Mouse (Mus musculus) ES-Bruce4 (cell line): ENCODE measurements around the gene U90926. TPM values are rescaled to one million over a fixed set of nuclear protein-coding genes. Genes with fewer than 3 reads are reported as not detected.

Experiments
- H3K27ac ChIP-seq: 2 replicates; pipeline ENCODE4 v1.5.1; 2012; ENCODE audit warnings: low read length, inconsistent platforms; ENCODE audit not compliant: insufficient read depth
- H3K27me3 ChIP-seq: 2 replicates; pipeline ENCODE4 v1.6.1; 2012; ENCODE audit warnings: mild to moderate bottlenecking, low read length, inconsistent platforms; ENCODE audit not compliant: control insufficient read depth, poor library complexity, insufficient read depth, severe bottlenecking
- H3K36me3 ChIP-seq: 2 replicates; pipeline ENCODE4 v1.6.1; 2012; ENCODE audit warnings: inconsistent platforms, mild to moderate bottlenecking, low read length, moderate library complexity; ENCODE audit not compliant: control insufficient read depth, poor library complexity, insufficient read depth, severe bottlenecking
- H3K4me1 ChIP-seq: one replicate; pipeline ENCODE4 v1.8.1; 2011; ENCODE audit warnings: low read length; ENCODE audit not compliant: control insufficient read depth, insufficient read depth
- H3K4me3 ChIP-seq: 2 replicates; pipeline ENCODE4 v1.5.1; 2011; ENCODE audit warnings: low read depth, mild to moderate bottlenecking, low read length
- H3K9ac ChIP-seq: 2 replicates; pipeline ENCODE4 v1.6.1; 2012; ENCODE audit warnings: low read depth, mild to moderate bottlenecking, inconsistent platforms; ENCODE audit not compliant: poor library complexity, severe bottlenecking
- H3K9me3 ChIP-seq: replicated peaks from 2 replicates; pipeline ENCODE4 v1.6.1; 2012; ENCODE audit warnings: mild to moderate bottlenecking, low read length, inconsistent platforms; ENCODE audit not compliant: control insufficient read depth, poor library complexity, insufficient read depth, severe bottlenecking
- CTCF ChIP-seq: IDR thresholded peaks from one replicate; pipeline ENCODE4 v1.8.1; 2011; ENCODE audit warnings: low read depth, low read length
- EP300 ChIP-seq: IDR thresholded peaks from 2 replicates; pipeline ENCODE4 v1.6.1; 2011; ENCODE audit warnings: low read depth, low read length; ENCODE audit not compliant: insufficient read depth
- POLR2A ChIP-seq: IDR thresholded peaks from one replicate; pipeline ENCODE4 v1.8.1; 2011; ENCODE audit warnings: low read length; ENCODE audit not compliant: insufficient read depth
- polyA plus RNA-seq: library from polyadenylated mRNA; stranded (reverse); fragments of >200 nt; gene quantifications from 2 replicates; pipeline ENCODE4 v1.2.4, GENCODE M21; 2011; ENCODE audit warnings: low read depth; ENCODE audit not compliant: missing spikeins, insufficient read depth, insufficient read length

U90926 gene
- polyA plus RNA-seq, 1 experiment: not detected

DNA sequence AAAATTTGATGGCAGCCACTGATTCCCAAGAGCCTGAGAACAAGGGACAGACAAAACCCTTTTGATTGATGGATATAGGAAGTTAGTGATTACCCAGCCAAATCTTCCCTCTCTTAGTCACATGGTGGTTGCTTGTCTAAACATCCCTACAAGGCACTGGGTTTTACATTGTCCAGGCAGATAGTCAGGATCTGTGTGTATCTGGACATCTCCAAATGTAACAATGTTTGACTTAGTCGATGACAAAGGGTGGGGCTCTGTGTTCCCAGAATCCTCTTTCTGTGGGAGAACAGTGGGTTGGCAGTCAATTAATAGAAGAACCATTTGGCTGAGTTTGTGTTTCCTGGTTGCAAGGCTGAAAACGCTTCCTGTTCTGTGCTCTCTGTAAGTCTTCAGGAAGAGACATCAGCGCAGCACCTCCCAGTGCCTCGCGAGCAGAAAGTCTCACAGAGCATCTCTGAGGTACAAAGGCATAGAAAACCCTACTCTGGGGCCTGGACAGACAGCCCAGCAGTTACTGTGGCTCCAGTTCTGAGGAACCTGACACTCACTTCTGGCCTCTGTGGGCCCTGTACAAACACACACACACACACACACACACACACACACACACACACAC, 19.8 kb upstream of the U90926 start:
- Histone ChIP-seq H3K4me1 (no peaks in the 10 kb centered on the region), H3K9me3 (no peaks in the 10 kb centered on the region), H3K4me3 (no peak overlapping the region), H3K9ac (no peak overlapping the region), H3K36me3 (no peaks in the 10 kb centered on the region), H3K27ac (no peak overlapping the region), H3K27me3 (no peaks in the 10 kb centered on the region)
- TF ChIP-seq CTCF: no peak
- no peak for TF ChIP-seq POLR2A
- no peak for TF ChIP-seq EP300

DNA sequence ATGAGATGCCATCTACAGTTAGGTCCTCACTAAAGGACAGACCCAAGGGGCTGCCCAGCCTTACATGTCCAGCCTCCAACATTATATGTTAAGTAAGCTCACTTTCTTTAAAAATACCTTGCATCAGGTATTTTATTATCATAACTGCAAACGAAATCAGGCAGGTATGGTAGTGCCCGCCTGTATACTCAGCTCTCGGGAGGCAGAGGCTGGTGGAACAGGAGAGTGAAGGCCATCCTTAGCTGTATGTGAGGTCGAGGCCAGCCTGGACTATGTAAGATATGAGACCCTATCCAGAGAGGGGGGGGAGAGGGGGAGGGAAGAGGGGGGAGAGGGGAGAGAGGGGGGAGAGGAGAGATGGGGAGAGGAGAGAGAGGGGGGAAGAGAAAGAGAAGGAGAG, 18.2 kb upstream of the U90926 start:
- H3K4me1 ChIP-seq: no peaks in the 10 kb centered on the region
- no peaks in the 10 kb centered on the region for H3K36me3 ChIP-seq
- H3K4me3 ChIP-seq: no peak overlapping the region
- no peak overlapping the region for H3K9ac ChIP-seq
- TF ChIP-seq POLR2A: no peak
- no peak for TF ChIP-seq CTCF
- no peak for TF ChIP-seq EP300
- no peaks in the 10 kb centered on the region for H3K9me3 ChIP-seq
- no peaks in the 10 kb centered on the region for H3K27me3 ChIP-seq
- H3K27ac ChIP-seq: no peak overlapping the region

DNA sequence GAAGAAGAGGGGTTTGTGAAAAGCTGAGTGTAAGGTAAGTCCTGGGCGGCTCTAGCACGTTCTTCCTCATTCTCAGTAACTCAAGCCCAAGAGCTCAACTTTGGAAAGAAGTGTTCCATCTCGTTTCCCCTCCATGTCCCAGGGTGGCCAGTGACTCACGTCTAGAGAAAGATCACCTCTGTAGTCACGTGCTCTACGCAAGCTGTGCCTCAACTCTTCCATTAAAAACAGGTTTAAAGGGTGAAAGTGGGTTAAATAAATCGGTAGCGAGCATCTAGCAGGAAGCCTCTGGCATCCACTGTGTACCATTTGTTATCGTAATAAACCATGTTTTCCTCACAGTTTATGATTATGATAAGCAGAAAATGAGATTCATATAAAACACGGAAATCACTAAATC, 16.6 kb upstream of the U90926 start:
- no peak for TF ChIP-seq POLR2A
- no peak for TF ChIP-seq CTCF
- no peak for TF ChIP-seq EP300
- Histone ChIP-seq H3K4me1 (no peaks in the 10 kb centered on the region), H3K27ac (no peak overlapping the region), H3K9ac (no peak overlapping the region), H3K9me3 (no peaks in the 10 kb centered on the region), H3K4me3 (no peak overlapping the region), H3K27me3 (no peaks in the 10 kb centered on the region), H3K36me3 (no peaks in the 10 kb centered on the region)

DNA sequence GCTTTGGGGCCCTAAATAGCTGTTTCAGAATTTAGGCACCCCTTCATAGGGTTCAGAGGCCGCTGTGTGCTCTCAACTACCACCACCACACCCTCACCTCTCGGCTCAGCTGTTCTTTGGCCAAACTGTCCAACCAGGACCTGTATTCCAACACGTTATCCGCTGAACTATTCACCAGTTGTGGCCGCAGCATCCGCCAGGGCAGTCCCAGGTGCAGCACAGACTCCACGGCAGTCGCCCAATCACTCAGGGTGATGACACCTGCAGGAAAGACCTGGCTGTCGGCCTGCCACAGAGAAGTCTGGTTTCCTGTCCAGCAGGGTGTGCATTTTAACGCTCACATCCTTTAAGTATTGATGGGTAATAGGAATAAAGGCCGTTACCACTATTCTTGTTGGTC, 15.1 kb upstream of the U90926 start:
- Histone ChIP-seq H3K27ac (no peak overlapping the region), H3K9ac (no peak overlapping the region), H3K36me3 (no peaks in the 10 kb centered on the region), H3K4me1 (no peaks in the 10 kb centered on the region), H3K27me3 (no peaks in the 10 kb centered on the region), H3K9me3 (no peaks in the 10 kb centered on the region), H3K4me3 (no peak overlapping the region)
- TF ChIP-seq EP300 (no peak), POLR2A (no peak), CTCF (no peak)

DNA sequence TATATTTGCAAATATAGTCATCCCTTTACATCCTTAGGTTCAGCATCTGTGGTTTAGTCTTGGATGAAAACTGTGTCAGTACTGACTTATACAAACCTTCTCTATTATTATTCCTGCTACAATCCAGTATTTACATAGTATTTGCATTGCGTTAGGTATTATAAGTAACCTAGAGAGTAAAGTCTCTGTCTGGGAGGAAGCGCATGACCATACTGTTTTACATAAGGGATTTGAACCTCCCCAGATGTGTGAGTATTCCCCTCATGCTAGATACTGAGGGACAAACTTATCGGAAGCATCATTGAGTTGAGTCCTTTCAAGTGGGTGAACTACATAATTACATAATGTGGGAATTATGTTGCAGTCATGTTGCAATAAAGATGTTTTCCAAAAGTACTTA, 14.3 kb upstream of the U90926 start:
- H3K4me3 ChIP-seq: no peak overlapping the region
- no peaks in the 10 kb centered on the region for H3K27me3 ChIP-seq
- H3K9me3 ChIP-seq: no peaks in the 10 kb centered on the region
- TF ChIP-seq POLR2A (no peak), CTCF (no peak), EP300 (no peak)
- H3K4me1 ChIP-seq: no peaks in the 10 kb centered on the region
- H3K9ac ChIP-seq: no peak overlapping the region
- H3K36me3 ChIP-seq: no peaks in the 10 kb centered on the region
- no peak overlapping the region for H3K27ac ChIP-seq

DNA sequence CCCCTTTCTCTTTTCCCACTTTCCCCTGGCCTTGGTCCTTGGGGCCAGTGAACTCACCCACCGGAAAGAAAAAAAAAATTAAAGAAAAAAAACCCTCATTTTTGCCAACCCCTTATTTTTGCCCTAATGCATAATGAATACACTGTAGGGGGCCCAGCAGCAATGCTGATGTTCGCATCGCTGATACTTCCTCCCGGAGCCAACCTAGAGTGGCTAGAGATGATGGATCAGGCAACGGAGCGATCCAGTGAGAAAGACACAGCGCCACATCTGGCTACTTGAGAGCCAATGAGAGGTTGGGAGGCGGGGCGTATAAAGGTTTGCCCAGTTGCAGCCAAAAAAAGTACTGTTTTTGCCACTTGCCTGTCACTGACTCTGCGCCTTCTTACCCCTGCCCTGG, 13.6 kb upstream of the U90926 start:
- Histone ChIP-seq H3K9me3 (no peaks in the 10 kb centered on the region), H3K9ac (peak overlapping the region; percentile 24; the same call in 1 of the 2 replicates), H3K36me3 (no peaks in the 10 kb centered on the region), H3K27ac (no peak overlapping the region), H3K4me3 (peak overlapping the region; percentile 3; the same call in 1 of the 2 replicates), H3K4me1 (no peaks in the 10 kb centered on the region), H3K27me3 (no peaks in the 10 kb centered on the region)
- TF ChIP-seq EP300 (no peak), CTCF (peak; percentile 33), POLR2A (peak; percentile 37)
